Mouse (Mus musculus) midbrain, postnatal 0 days (tissue): ENCODE data around the gene Upk2. TPM values are rescaled to one million over a fixed set of nuclear protein-coding genes. Genes with fewer than 3 reads are reported as not detected.

Experiments
- ATAC-seq: fragments of 200-750 bp; cut with Nextera tagmentation; 2 replicates; pipeline ENCODE4 v1.8.0; 2017; ENCODE audit warnings: moderate number of reproducible peaks, mild to moderate bottlenecking, moderate TSS enrichment, moderate library complexity; ENCODE audit not compliant: low FRiP score
- DNase-seq: peaks from one replicate; pipeline ENCODE4 v3.0.0-alpha.2; 2015; ENCODE audit warnings: low spot score
- H3K27ac ChIP-seq: fragments of 300-500 bp; sonication (generic); 2 replicates; pipeline ENCODE4 v1.5.1; 2014; ENCODE audit warnings: low read depth, mild to moderate bottlenecking, low read length, mixed read lengths
- H3K27me3 ChIP-seq: fragments of 300-500 bp; sonication (generic); 2 replicates; pipeline ENCODE4 v1.6.1; 2014; ENCODE audit warnings: low read length, control low read depth, mixed read lengths; ENCODE audit not compliant: insufficient read depth
- H3K36me3 ChIP-seq: fragments of 300-500 bp; sonication (generic); 2 replicates; pipeline ENCODE4 v1.6.1; 2014; ENCODE audit warnings: low read length, control low read depth, mixed read lengths; ENCODE audit not compliant: insufficient read depth
- H3K4me1 ChIP-seq: fragments of 300-500 bp; sonication (generic); 2 replicates; pipeline ENCODE4 v1.6.1; 2014; ENCODE audit warnings: mild to moderate bottlenecking, control low read depth, antibody characterized with exemption, low read length, mixed read lengths; ENCODE audit not compliant: insufficient read depth
- H3K4me2 ChIP-seq: fragments of 300-500 bp; sonication (generic); 2 replicates; pipeline ENCODE4 v1.6.1; 2014; ENCODE audit warnings: low read depth, mild to moderate bottlenecking, low read length, mixed read lengths; ENCODE audit not compliant: poor library complexity, severe bottlenecking
- H3K4me3 ChIP-seq: fragments of 300-500 bp; sonication (generic); 2 replicates; pipeline ENCODE4 v1.5.1; 2014; ENCODE audit warnings: low read depth, mild to moderate bottlenecking, low read length, moderate library complexity
- H3K9ac ChIP-seq: fragments of 300-500 bp; sonication (generic); replicated peaks from 2 replicates; pipeline ENCODE4 v1.6.1; 2014; ENCODE audit warnings: mild to moderate bottlenecking, low read length, moderate library complexity, mixed read lengths; ENCODE audit not compliant: poor library complexity, severe bottlenecking
- H3K9me3 ChIP-seq: fragments of 300-500 bp; sonication (generic); 2 replicates; pipeline ENCODE4 v1.6.1; 2016; ENCODE audit warnings: low read length, control low read depth
- CTCF ChIP-seq: IDR thresholded peaks from 2 replicates; pipeline ENCODE4 v1.5.1; 2016; ENCODE audit warnings: antibody characterized with exemption, mild to moderate bottlenecking
- WGBS: fragments of 180-500 bp; shearing (Covaris S2); extraction: QIAGEN DNeasy Blood & Tissue Kit; methylation state at CpG from one replicate; pipeline ENCODE4 v1.1.7; 2014; 5-methylcytosine and 5-hydroxymethylcytosine counted together
- polyA plus RNA-seq: library from polyadenylated mRNA; unstranded; fragments of >200 nt; fragmentation: Nextera tagmentation; extraction: Ambion mirVana; gene quantifications from 2 replicates; pipeline ENCODE4 v1.2.1, GENCODE M21; 2015
- total RNA-seq: library from RNA; depleted of rRNA; stranded (reverse); fragments of >200 nt; gene quantifications from 2 replicates; pipeline ENCODE4 v1.2.3, GENCODE M21; 2014

Upk2 gene
- total and polyA plus RNA-seq, 2 experiments from 2014 or later: not detected

DNA sequence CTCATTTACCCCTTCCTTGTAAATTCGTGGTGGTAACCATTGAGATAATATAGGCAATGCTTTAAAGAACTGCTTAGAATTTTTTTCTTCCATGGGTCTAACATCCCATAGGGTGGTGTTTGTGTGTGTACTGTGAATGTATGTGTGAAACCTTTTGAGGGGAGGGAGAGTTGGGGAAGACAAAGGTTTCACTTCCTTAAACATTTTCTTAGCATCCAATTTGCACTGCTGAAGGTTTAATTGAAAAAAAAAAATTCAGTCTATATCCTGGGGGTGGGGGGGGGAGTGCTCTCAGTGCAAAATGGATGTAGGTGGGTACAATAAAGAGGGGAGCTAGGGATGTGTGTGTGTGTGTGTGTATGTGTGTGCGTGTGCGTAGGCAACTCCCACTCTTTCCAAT, 27.3 kb upstream of the Upk2 start:
- DNase-seq: no peak
- TF ChIP-seq CTCF: no peak
- Histone ChIP-seq H3K36me3 (no peaks in the 10 kb centered on the region), H3K9me3 (no peaks in the 10 kb centered on the region), H3K4me1 (peaks cover 37% of the 10 kb centered on the region), H3K27ac (peak overlapping the region; percentile 95), H3K4me3 (peak overlapping the region; percentile 98), H3K9ac (peak overlapping the region; percentile 98), H3K4me2 (peak overlapping the region; percentile 99), H3K27me3 (no peaks in the 10 kb centered on the region)
- WGBS: 7% methylated on average over 3 of the region's 3 CpGs
- ATAC-seq: no peak

DNA sequence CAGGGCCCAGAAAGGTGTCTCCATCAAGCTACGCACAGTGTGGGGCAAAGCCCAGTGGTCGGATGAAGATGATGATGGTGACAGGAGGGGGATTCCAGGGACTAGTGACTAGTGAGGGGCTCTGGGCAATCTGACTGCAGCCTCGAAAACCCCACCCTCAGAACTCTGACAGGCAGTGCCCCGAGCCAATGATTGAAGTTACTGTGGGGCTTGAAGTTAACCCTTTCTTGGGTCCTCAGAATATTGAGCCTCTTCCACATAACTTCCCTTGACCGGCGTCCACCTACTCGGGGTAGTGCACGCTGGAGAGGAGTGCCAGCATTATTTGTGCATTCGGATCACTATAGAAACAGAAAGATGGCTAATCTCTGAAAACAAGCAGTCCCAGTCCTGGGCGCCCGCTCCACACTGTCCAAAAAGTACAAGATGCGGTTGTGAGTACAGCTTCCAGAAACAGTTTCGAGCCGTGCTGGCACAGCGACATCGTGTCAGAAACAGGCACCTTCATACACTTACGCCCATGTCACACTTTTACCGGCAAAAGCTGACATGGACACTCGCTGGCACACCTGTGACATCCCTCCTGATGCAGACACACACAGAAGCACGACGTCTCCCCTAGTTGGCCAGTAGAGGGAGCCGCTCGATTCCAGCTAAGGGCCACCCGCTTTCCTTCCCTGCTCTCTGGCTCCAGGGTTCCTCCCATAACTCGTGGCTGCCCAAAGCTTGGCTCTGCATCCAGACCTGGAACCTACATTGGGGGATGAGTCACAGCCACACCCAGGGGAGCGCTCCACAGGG, 25.1 kb upstream of the Upk2 start:
- Histone ChIP-seq H3K27me3 (no peaks in the 10 kb centered on the region), H3K27ac (peak overlapping the region; percentile 96), H3K4me3 (peak overlapping the region; percentile 94), H3K36me3 (no peaks in the 10 kb centered on the region), H3K9me3 (no peaks in the 10 kb centered on the region), H3K4me1 (peaks cover 14% of the 10 kb centered on the region), H3K9ac (peak overlapping the region; percentile 87), H3K4me2 (peak overlapping the region; percentile 87)
- DNase-seq (peak; percentile 94), ATAC-seq (peak; percentile 53)
- TF ChIP-seq CTCF: peak; percentile 94
- under 1% methylated on average over 26 of the region's 26 CpGs for WGBS

GRCm38 (mm10) chr9:44478959-44479605, 24.3 kb upstream of the Upk2 start:
- under 1% methylated on average over 26 of the region's 29 CpGs for WGBS
- Histone ChIP-seq H3K4me2 (peak overlapping the region; percentile 87), H3K4me3 (peak overlapping the region; percentile 94), H3K4me1 (peaks cover 8% of the 10 kb centered on the region; the same call in 1 of the 2 replicates), H3K36me3 (no peaks in the 10 kb centered on the region), H3K27me3 (no peaks in the 10 kb centered on the region), H3K27ac (peak overlapping the region; percentile 96), H3K9ac (peak overlapping the region; percentile 87), H3K9me3 (no peaks in the 10 kb centered on the region)
- peak; percentile 94 for DNase-seq
- peak; percentile 50 for TF ChIP-seq CTCF
- ATAC-seq: peak; percentile 74

- Histone ChIP-seq H3K27me3 (no peaks in the 10 kb centered on the region), H3K27ac (peak overlapping the region; percentile 96), H3K4me1 (peaks cover 8% of the 10 kb centered on the region; the same call in 1 of the 2 replicates), H3K36me3 (no peaks in the 10 kb centered on the region), H3K4me3 (peak overlapping the region; percentile 94), H3K9ac (peak overlapping the region; percentile 87), H3K4me2 (peak overlapping the region; percentile 87), H3K9me3 (no peaks in the 10 kb centered on the region)
- ATAC-seq: peak; percentile 57
- WGBS: under 1% methylated on average over 18 of the region's 27 CpGs
- no peak for TF ChIP-seq CTCF
- peak; percentile 94 for DNase-seq
Measured at GRCm38 (mm10) chr9:44478229-44478921, 23.6 kb upstream of the Upk2 start.

- H3K9me3 ChIP-seq: no peaks in the 10 kb centered on the region
- H3K27me3 ChIP-seq: no peaks in the 10 kb centered on the region
- DNase-seq (peak; percentile 86), ATAC-seq (no peak)
- H3K9ac ChIP-seq: peak overlapping the region; percentile 87
- peak overlapping the region; percentile 96 for H3K27ac ChIP-seq
- peaks cover 8% of the 10 kb centered on the region; the same call in 1 of the 2 replicates for H3K4me1 ChIP-seq
- no peaks in the 10 kb centered on the region for H3K36me3 ChIP-seq
- 8% methylated on average over 24 of the region's 24 CpGs for WGBS
- peak overlapping the region; percentile 94 for H3K4me3 ChIP-seq
- peak overlapping the region; percentile 87 for H3K4me2 ChIP-seq
- TF ChIP-seq CTCF: peak; percentile 89
Measured at GRCm38 (mm10) chr9:44477339-44478228, 22.8 kb upstream of the Upk2 start.
